Mouse (Mus musculus) forebrain, embryonic 16.5 days (tissue): ENCODE measurements around the gene Nudt16l1. TPM values are rescaled to one million over a fixed set of nuclear protein-coding genes. Genes with fewer than 3 reads are reported as not detected.

ENCODE experiments used
- ATAC-seq: fragments of 200-750 bp; cut with Nextera tagmentation; 2 replicates; pipeline ENCODE4 v1.8.0; 2017; ENCODE audit warnings: mild to moderate bottlenecking, moderate library complexity
- H3K27ac ChIP-seq: fragments of 300-500 bp; sonication (generic); 2 replicates; pipeline ENCODE4 v1.5.1; 2014; ENCODE audit warnings: low read length, control low read depth
- H3K27me3 ChIP-seq: fragments of 300-500 bp; sonication (generic); replicated peaks from 2 replicates; pipeline ENCODE4 v1.6.1; 2014; ENCODE audit warnings: low read length; ENCODE audit not compliant: control insufficient read depth, insufficient read depth
- H3K36me3 ChIP-seq: fragments of 300-500 bp; sonication (generic); 2 replicates; pipeline ENCODE4 v1.6.1; 2014; ENCODE audit not compliant: control insufficient read depth, insufficient read depth
- H3K4me1 ChIP-seq: fragments of 300-500 bp; sonication (generic); replicated peaks from 2 replicates; pipeline ENCODE4 v1.6.1; 2014; ENCODE audit warnings: low read length; ENCODE audit not compliant: control insufficient read depth, insufficient read depth
- H3K4me2 ChIP-seq: fragments of 300-500 bp; sonication (generic); 2 replicates; pipeline ENCODE4 v1.6.1; 2014; ENCODE audit warnings: mild to moderate bottlenecking, low read length, control low read depth
- H3K4me3 ChIP-seq: fragments of 300-500 bp; sonication (generic); replicated peaks from 2 replicates; pipeline ENCODE4 v1.5.1; 2014; ENCODE audit warnings: mild to moderate bottlenecking, low read length, control low read depth
- H3K9ac ChIP-seq: fragments of 300-500 bp; sonication (generic); replicated peaks from 2 replicates; pipeline ENCODE4 v1.6.1; 2014; ENCODE audit warnings: low read depth, low read length, control low read depth
- H3K9me3 ChIP-seq: fragments of 300-500 bp; sonication (generic); 2 replicates; pipeline ENCODE4 v1.6.1; 2016; ENCODE audit warnings: low read length; ENCODE audit not compliant: control insufficient read depth
- WGBS: fragments of 180-500 bp; shearing (Covaris S2); extraction: QIAGEN DNeasy Blood & Tissue Kit; methylation state at CpG from one replicate; pipeline ENCODE4 v1.1.7; 2014; 5-methylcytosine and 5-hydroxymethylcytosine counted together
- polyA plus RNA-seq: library from polyadenylated mRNA; unstranded; fragments of >200 nt; fragmentation: Nextera tagmentation; extraction: Ambion mirVana; gene quantifications from 2 replicates; pipeline ENCODE4 v1.2.1, GENCODE M21; 2015

Nudt16l1 gene
- polyA plus RNA-seq, 1 experiment from 2014 or later = 139 TPM

GRCm38 (mm10) chr16:4964731-4965391, 26.3 kb downstream of the Nudt16l1 start:
- H3K27me3 ChIP-seq = no peaks in the 10 kb centered on the region
- peak overlapping the region; percentile 86 for H3K9ac ChIP-seq
- H3K27ac ChIP-seq = peak overlapping the region; percentile 82
- peak overlapping the region; percentile 90 for H3K4me3 ChIP-seq
- peak overlapping the region; percentile 85 for H3K4me2 ChIP-seq
- H3K4me1 ChIP-seq = peaks cover 19% of the 10 kb centered on the region
- WGBS = 23% methylated on average over 13 of the region's 13 CpGs
- H3K9me3 ChIP-seq = no peaks in the 10 kb centered on the region
- ATAC-seq = no peak
- no peaks in the 10 kb centered on the region for H3K36me3 ChIP-seq

GRCm38 (mm10) chr16:4965392-4966129, 27.0 kb downstream of the Nudt16l1 start:
- H3K9me3 ChIP-seq = no peaks in the 10 kb centered on the region
- no peak overlapping the region for H3K4me3 ChIP-seq
- no peak overlapping the region for H3K9ac ChIP-seq
- H3K36me3 ChIP-seq = no peaks in the 10 kb centered on the region
- H3K4me1 ChIP-seq = peaks cover 19% of the 10 kb centered on the region
- H3K27me3 ChIP-seq = no peaks in the 10 kb centered on the region
- 91% methylated on average over 8 of the region's 8 CpGs for WGBS
- no peak overlapping the region for H3K27ac ChIP-seq
- peak overlapping the region; percentile 85 for H3K4me2 ChIP-seq
- ATAC-seq = no peak

- Histone ChIP-seq H3K27ac (no peak overlapping the region), H3K4me3 (no peak overlapping the region), H3K4me2 (no peak overlapping the region), H3K9ac (no peak overlapping the region), H3K36me3 (no peaks in the 10 kb centered on the region), H3K27me3 (no peaks in the 10 kb centered on the region), H3K9me3 (no peaks in the 10 kb centered on the region), H3K4me1 (peaks cover 8% of the 10 kb centered on the region)
- ATAC-seq = no peak
- 77% methylated on average over 3 of the region's 3 CpGs for WGBS
Measured at GRCm38 (mm10) chr16:4968426-4968825, 29.9 kb downstream of the Nudt16l1 start.

GRCm38 (mm10) chr16:4969055-4969843, 30.7 kb downstream of the Nudt16l1 start:
- H3K4me2 ChIP-seq = no peak overlapping the region
- H3K9ac ChIP-seq = no peak overlapping the region
- no peaks in the 10 kb centered on the region for H3K27me3 ChIP-seq
- H3K36me3 ChIP-seq = no peaks in the 10 kb centered on the region
- H3K4me1 ChIP-seq = peaks cover 7% of the 10 kb centered on the region
- no peak for ATAC-seq
- no peak overlapping the region for H3K27ac ChIP-seq
- no peak overlapping the region for H3K4me3 ChIP-seq
- no peaks in the 10 kb centered on the region for H3K9me3 ChIP-seq
- 84% methylated on average over 5 of the region's 5 CpGs for WGBS

GRCm38 (mm10) chr16:4971626-4972025, 33.1 kb downstream of the Nudt16l1 start:
- no peak overlapping the region for H3K9ac ChIP-seq
- H3K4me1 ChIP-seq = no peaks in the 10 kb centered on the region
- H3K27ac ChIP-seq = no peak overlapping the region
- H3K4me3 ChIP-seq = no peak overlapping the region
- H3K36me3 ChIP-seq = no peaks in the 10 kb centered on the region
- no peak for ATAC-seq
- no peaks in the 10 kb centered on the region for H3K9me3 ChIP-seq
- H3K27me3 ChIP-seq = no peaks in the 10 kb centered on the region
- no peak overlapping the region for H3K4me2 ChIP-seq
- WGBS = 85% methylated on average over 4 of the region's 4 CpGs

GRCm38 (mm10) chr16:4974521-4974920, 36.0 kb downstream of the Nudt16l1 start:
- no peak for ATAC-seq
- H3K9me3 ChIP-seq = no peaks in the 10 kb centered on the region
- H3K4me2 ChIP-seq = no peak overlapping the region
- no peak overlapping the region for H3K4me3 ChIP-seq
- H3K9ac ChIP-seq = no peak overlapping the region
- H3K4me1 ChIP-seq = no peaks in the 10 kb centered on the region
- WGBS = 63% methylated on average over 5 of the region's 5 CpGs
- no peak overlapping the region for H3K27ac ChIP-seq
- H3K27me3 ChIP-seq = no peaks in the 10 kb centered on the region
- no peaks in the 10 kb centered on the region for H3K36me3 ChIP-seq

GRCm38 (mm10) chr16:4976180-4976579, 37.6 kb downstream of the Nudt16l1 start:
- Histone ChIP-seq H3K27me3 (no peaks in the 10 kb centered on the region), H3K9ac (no peak overlapping the region), H3K27ac (no peak overlapping the region), H3K4me2 (no peak overlapping the region), H3K36me3 (no peaks in the 10 kb centered on the region), H3K9me3 (no peaks in the 10 kb centered on the region), H3K4me3 (no peak overlapping the region), H3K4me1 (no peaks in the 10 kb centered on the region)
- no peak for ATAC-seq
- 71% methylated on average over 2 of the region's 2 CpGs for WGBS

- H3K9me3 ChIP-seq = no peaks in the 10 kb centered on the region
- no peak overlapping the region for H3K4me2 ChIP-seq
- H3K9ac ChIP-seq = no peak overlapping the region
- no peak overlapping the region for H3K27ac ChIP-seq
- WGBS = 69% methylated on average over 5 of the region's 5 CpGs
- H3K4me1 ChIP-seq = no peaks in the 10 kb centered on the region
- ATAC-seq = no peak
- no peaks in the 10 kb centered on the region for H3K27me3 ChIP-seq
- no peaks in the 10 kb centered on the region for H3K36me3 ChIP-seq
- no peak overlapping the region for H3K4me3 ChIP-seq
Measured at GRCm38 (mm10) chr16:4978275-4979051, 39.9 kb downstream of the Nudt16l1 start.
